Mouse (Mus musculus) embryonic facial prominence, embryonic 10.5 days (tissue): ENCODE measurements around the gene Wdr38. TPM values are rescaled to one million over a fixed set of nuclear protein-coding genes. Genes with fewer than 3 reads are reported as not detected.
"Not testable (repeated sequence)": the region's sequence is repeated elsewhere in the genome, so short reads cannot be mapped to it uniquely, and the experiment has no call there.

Experiments
- DNase-seq: peaks from one replicate; pipeline ENCODE4 v3.0.0-alpha.2; 2017; ENCODE audit warnings: low spot score
- H3K27ac ChIP-seq: fragments of 300-500 bp; sonication (generic); replicated peaks from 2 replicates; pipeline ENCODE4 v1.5.1; 2016; ENCODE audit warnings: mild to moderate bottlenecking
- H3K27me3 ChIP-seq: fragments of 300-500 bp; sonication (generic); replicated peaks from 2 replicates; pipeline ENCODE4 v1.6.1; 2016; ENCODE audit warnings: low read depth, mild to moderate bottlenecking; ENCODE audit not compliant: poor library complexity, severe bottlenecking
- H3K36me3 ChIP-seq: fragments of 300-500 bp; sonication (generic); replicated peaks from 2 replicates; pipeline ENCODE4 v1.6.1; 2016; ENCODE audit warnings: mild to moderate bottlenecking, moderate library complexity
- H3K4me1 ChIP-seq: fragments of 300-500 bp; sonication (generic); 2 replicates; pipeline ENCODE4 v1.6.1; 2016
- H3K4me3 ChIP-seq: fragments of 300-500 bp; sonication (generic); 2 replicates; pipeline ENCODE4 v1.5.1; 2016; ENCODE audit warnings: mild to moderate bottlenecking, moderate library complexity
- H3K9me3 ChIP-seq: fragments of 300-500 bp; sonication (generic); 2 replicates; pipeline ENCODE4 v1.6.1; 2016; ENCODE audit warnings: mild to moderate bottlenecking
- WGBS: fragments of 180-500 bp; shearing (Covaris S2); methylation state at CpG from one replicate; pipeline ENCODE4 v1.1.7; 2016; 5-methylcytosine and 5-hydroxymethylcytosine counted together
- polyA plus RNA-seq: library from polyadenylated mRNA; unstranded; fragments of >200 nt; fragmentation: Nextera tagmentation; extraction: Ambion mirVana; gene quantifications from 2 replicates; pipeline ENCODE4 v1.2.1, GENCODE M21; 2016

Gene Wdr38
- polyA plus RNA-seq, 1 experiment from 2014 or later, result 1.6 TPM

- WGBS, result 86% methylated on average over 4 of the region's 4 CpGs
- Histone ChIP-seq H3K27ac (no peak overlapping the region), H3K9me3 (no peaks in the 10 kb centered on the region), H3K27me3 (peaks cover 9% of the 10 kb centered on the region), H3K4me3 (no peak overlapping the region), H3K4me1 (peaks cover 35% of the 10 kb centered on the region), H3K36me3 (peaks cover 52% of the 10 kb centered on the region)
- DNase-seq, result no peak
Observed at GRCm38 (mm10) chr2:39000587-39000919, 3.3 kb downstream of the Wdr38 start.

GRCm38 (mm10) chr2:39001866-39002265 is 4.6 kb downstream of the Wdr38 start:
- peaks cover 6% of the 10 kb centered on the region for H3K27me3 ChIP-seq
- H3K4me1 ChIP-seq, result peaks cover 48% of the 10 kb centered on the region
- H3K36me3 ChIP-seq, result peaks cover 52% of the 10 kb centered on the region
- WGBS, result 82% methylated on average over 3 of the region's 3 CpGs
- DNase-seq, result no peak
- H3K9me3 ChIP-seq, result no peaks in the 10 kb centered on the region
- H3K27ac ChIP-seq, result no peak overlapping the region
- H3K4me3 ChIP-seq, result no peak overlapping the region

DNA sequence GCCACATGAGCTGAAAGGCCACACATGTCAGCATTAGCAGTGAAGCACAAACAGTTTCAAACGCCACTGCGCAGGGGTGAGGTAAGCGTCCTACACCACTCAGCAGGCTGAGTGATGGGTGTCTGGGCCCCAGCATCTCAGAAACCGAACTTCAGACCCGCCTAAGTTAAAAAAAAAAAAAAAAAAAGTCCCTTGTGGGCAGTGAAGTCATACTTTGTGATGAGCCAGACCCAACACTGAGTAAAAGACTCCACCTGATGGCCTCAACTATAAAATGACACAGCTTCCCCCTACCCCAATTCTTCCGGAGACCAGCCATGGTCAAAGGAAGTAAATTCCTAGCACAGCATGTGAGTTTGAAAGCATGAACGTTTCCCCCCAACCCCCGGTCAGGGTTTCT is 5.8 kb downstream of the Wdr38 start:
- peaks cover 52% of the 10 kb centered on the region for H3K36me3 ChIP-seq
- peaks cover 44% of the 10 kb centered on the region for H3K4me1 ChIP-seq
- 61% methylated on average over 8 of the region's 8 CpGs for WGBS
- DNase-seq, result no peak
- H3K4me3 ChIP-seq, result peak overlapping the region; percentile 92
- H3K9me3 ChIP-seq, result no peaks in the 10 kb centered on the region
- H3K27ac ChIP-seq, result no peak overlapping the region
- no peaks in the 10 kb centered on the region for H3K27me3 ChIP-seq

DNA sequence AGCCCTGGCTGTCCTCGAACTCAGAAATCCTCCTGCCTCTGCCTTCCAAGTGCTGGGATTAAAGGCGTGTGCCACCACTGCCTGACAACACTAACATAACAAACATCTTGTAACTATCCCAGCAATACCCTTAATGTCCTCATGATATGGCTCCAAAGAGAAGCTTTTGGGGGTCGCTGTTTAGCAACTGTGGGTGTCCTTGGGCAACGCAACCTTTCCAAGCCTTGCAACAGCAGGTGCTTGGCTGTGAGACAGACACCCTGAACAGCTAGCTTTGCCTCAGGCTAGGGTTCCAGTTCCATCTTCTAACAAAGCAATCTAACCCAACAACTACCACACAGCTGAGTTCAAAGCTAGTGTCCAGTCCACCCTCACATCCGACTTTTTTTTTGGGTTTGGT is 6.2 kb downstream of the Wdr38 start:
- no peaks in the 10 kb centered on the region for H3K9me3 ChIP-seq
- peaks cover 52% of the 10 kb centered on the region for H3K36me3 ChIP-seq
- DNase-seq, result no peak
- H3K4me1 ChIP-seq, result peaks cover 42% of the 10 kb centered on the region
- H3K27ac ChIP-seq, result peak overlapping the region; percentile 97; the same call in 1 of the 2 replicates
- peak overlapping the region; percentile 92 for H3K4me3 ChIP-seq
- H3K27me3 ChIP-seq, result no peaks in the 10 kb centered on the region
- 70% methylated on average over 5 of the region's 5 CpGs for WGBS

- Histone ChIP-seq H3K27me3 (no peaks in the 10 kb centered on the region), H3K4me1 (peaks cover 50% of the 10 kb centered on the region)
- WGBS, result 2% methylated on average over 11 of the region's 11 CpGs
Observed at GRCm38 (mm10) chr2:39004372-39004771, 7.1 kb downstream of the Wdr38 start.

DNA sequence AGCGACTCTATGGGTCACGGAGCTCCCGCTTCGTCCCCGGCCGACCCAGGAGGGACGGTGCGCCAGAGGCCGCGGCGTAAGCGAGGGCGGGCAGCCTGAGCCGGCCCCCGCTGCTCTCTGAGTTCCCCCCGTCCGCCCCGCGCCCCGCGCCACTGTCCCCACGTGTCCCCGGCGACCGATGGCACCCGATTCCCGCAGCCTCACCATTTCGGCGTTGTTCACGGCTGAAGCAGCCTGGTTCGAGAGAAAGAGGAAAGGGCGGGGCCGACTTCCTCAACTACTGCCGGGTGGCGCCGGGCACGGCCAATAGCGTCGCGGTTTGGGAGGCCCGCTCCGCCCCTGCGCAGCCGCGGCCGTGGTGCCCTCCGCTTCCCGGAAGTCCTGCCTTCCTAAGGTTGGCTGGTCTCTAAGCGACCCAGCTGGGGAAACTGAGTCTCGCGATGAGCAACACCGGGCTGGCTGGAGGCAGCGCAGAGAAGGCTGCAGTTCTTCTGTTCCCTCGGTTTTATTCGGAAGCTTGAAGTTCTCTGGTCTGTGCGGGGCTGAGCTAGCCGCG is 7.7 kb downstream of the Wdr38 start, which contains the start of gene Arpc5l:
Gene Arpc5l, plus strand, starts transcription at position 469 of the 556 bp plus-strand sequence.
- H3K4me1 ChIP-seq, result peaks cover 55% of the 10 kb centered on the region
- H3K27ac ChIP-seq, result peak within 1 kb of the TSS; percentile 97
- under 1% methylated on average over 58 of the region's 58 CpGs for WGBS
- peaks cover 42% of the 10 kb centered on the region for H3K36me3 ChIP-seq
- H3K27me3 ChIP-seq, result no peaks in the 10 kb centered on the region
- peak within 1 kb of the TSS; percentile 92 for H3K4me3 ChIP-seq
- DNase-seq, result peak; percentile 94
- H3K9me3 ChIP-seq, result no peaks in the 10 kb centered on the region

More at GRCm38 (mm10) chr2:39004372-39004771, 7.1 kb downstream of the Wdr38 start:
- H3K4me3 ChIP-seq, result peak overlapping the region; percentile 92
- DNase-seq, result peak; percentile 42
- peaks cover 48% of the 10 kb centered on the region for H3K36me3 ChIP-seq
- no peaks in the 10 kb centered on the region for H3K9me3 ChIP-seq
- H3K27ac ChIP-seq, result peak overlapping the region; percentile 97

- H3K4me1 ChIP-seq, result peaks cover 55% of the 10 kb centered on the region
- peak within 1 kb of the TSS; percentile 92 for H3K4me3 ChIP-seq
- H3K27ac ChIP-seq, result peak within 1 kb of the TSS; percentile 97
- DNase-seq, result peak; percentile 52
- peaks cover 40% of the 10 kb centered on the region for H3K36me3 ChIP-seq
- H3K9me3 ChIP-seq, result no peaks in the 10 kb centered on the region
- no peaks in the 10 kb centered on the region for H3K27me3 ChIP-seq
- WGBS, result 11% methylated on average over 15 of the region's 15 CpGs
Observed at GRCm38 (mm10) chr2:39005574-39006079, 8.4 kb downstream of the Wdr38 start, which contains the start of gene Rpl35. Gene Rpl35 (minus strand): TSS chr2:39005624.

GRCm38 (mm10) chr2:39006149-39006730 is 9.0 kb downstream of the Wdr38 start:
- Histone ChIP-seq H3K9me3 (no peaks in the 10 kb centered on the region), H3K27ac (no peak overlapping the region), H3K27me3 (no peaks in the 10 kb centered on the region), H3K36me3 (peaks cover 37% of the 10 kb centered on the region), H3K4me3 (peak overlapping the region; percentile 92), H3K4me1 (peaks cover 55% of the 10 kb centered on the region)
- WGBS, result 91% methylated on average over 14 of the region's 14 CpGs
- no peak for DNase-seq

GRCm38 (mm10) chr2:39007865-39008264 is 10.6 kb downstream of the Wdr38 start:
- Histone ChIP-seq H3K4me1 (peaks cover 45% of the 10 kb centered on the region), H3K36me3 (peaks cover 37% of the 10 kb centered on the region), H3K27me3 (no peaks in the 10 kb centered on the region), H3K27ac (peak overlapping the region; percentile 90), H3K4me3 (peak overlapping the region; percentile 97), H3K9me3 (no peaks in the 10 kb centered on the region)
- DNase-seq, result peak; percentile 96
- under 1% methylated on average over 44 of the region's 44 CpGs for WGBS

DNA sequence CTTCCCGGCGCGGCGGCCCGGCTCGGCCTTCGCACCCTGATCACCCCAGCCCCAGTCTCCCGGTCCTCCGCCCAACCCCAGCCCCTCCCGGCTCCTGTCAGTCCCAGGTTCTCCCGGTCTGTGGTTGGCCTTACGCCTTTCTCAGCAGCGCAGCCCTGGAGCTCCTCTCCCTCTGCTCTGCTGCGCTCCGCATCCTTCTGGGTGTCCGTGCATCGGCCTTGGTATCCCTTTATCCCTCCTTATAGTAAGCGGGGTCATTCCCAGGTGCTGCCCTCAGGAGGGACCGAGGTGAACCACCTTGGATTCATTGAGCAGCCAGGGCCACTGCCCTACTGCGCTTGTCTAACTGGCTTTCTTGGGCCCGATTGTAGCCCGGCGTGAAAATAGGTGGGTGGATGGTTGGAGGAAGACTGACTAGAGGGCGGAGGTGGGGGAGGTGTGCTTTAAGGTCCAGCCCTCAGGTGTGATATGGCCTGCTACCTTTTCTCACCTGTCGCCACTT is 11.1 kb downstream of the Wdr38 start:
- Histone ChIP-seq H3K4me1 (peaks cover 40% of the 10 kb centered on the region), H3K27me3 (no peaks in the 10 kb centered on the region), H3K9me3 (no peaks in the 10 kb centered on the region), H3K4me3 (peak overlapping the region; percentile 97), H3K27ac (peak overlapping the region; percentile 90), H3K36me3 (peaks cover 37% of the 10 kb centered on the region)
- DNase-seq, result no peak
- WGBS, result under 1% methylated on average over 25 of the region's 25 CpGs

- peak overlapping the region; percentile 97 for H3K4me3 ChIP-seq
- no peaks in the 10 kb centered on the region for H3K27me3 ChIP-seq
- no peaks in the 10 kb centered on the region for H3K9me3 ChIP-seq
- WGBS, result 43% methylated on average over 3 of the region's 3 CpGs
- peaks cover 37% of the 10 kb centered on the region for H3K36me3 ChIP-seq
- peaks cover 34% of the 10 kb centered on the region for H3K4me1 ChIP-seq
- H3K27ac ChIP-seq, result peak overlapping the region; percentile 90
- DNase-seq, result peak; percentile 34
Observed at GRCm38 (mm10) chr2:39008954-39009365, 11.7 kb downstream of the Wdr38 start.

DNA sequence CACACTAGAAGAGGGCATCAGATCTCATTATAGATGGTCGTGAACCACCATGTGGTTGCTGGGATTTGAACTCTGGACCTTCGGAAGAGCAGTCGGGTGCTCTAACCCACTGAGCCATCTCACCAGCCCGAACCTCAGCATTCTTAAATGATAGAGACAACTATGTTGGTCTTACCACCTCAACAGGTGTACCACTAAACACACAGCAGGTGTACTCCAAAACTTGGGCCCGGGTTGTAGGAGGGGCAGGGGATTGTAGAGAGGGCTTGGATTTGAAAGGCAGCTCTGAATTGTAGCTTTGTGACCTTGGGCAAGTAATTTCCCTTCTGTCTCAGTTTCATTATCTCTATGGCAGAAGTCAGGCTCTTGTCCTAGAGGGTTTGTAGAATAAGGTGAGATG is 12.9 kb downstream of the Wdr38 start:
- peaks cover 32% of the 10 kb centered on the region for H3K4me1 ChIP-seq
- H3K27me3 ChIP-seq, DNase-seq, H3K9me3 ChIP-seq, H3K27ac ChIP-seq, H3K4me3 ChIP-seq: not testable (repeated sequence)
- 97% methylated on average over 5 of the region's 5 CpGs for WGBS
- peaks cover 47% of the 10 kb centered on the region for H3K36me3 ChIP-seq

DNA sequence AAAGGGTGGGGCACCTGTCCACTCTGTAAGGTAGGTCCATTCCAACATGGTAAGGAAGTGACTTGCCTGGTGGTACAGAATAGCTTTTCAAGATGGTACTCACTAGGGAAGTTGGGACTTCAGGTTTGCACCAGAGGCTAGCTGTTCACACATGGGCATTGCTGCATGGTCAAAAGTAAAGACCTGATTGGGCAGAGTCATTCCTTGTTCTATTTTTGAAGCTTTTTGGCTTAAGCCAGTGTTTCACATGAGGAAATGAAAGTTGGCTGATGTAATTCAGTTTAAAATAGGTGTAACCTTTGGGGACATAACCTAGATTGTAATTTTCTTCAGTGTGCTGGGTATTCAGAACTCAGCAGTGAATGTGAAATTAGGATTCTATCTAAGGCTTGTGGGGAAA is 14.0 kb downstream of the Wdr38 start:
- no peak for DNase-seq
- Histone ChIP-seq H3K9me3 (no peaks in the 10 kb centered on the region), H3K36me3 (peaks cover 58% of the 10 kb centered on the region), H3K4me3 (no peak overlapping the region), H3K27ac (no peak overlapping the region), H3K4me1 (peaks cover 25% of the 10 kb centered on the region), H3K27me3 (no peaks in the 10 kb centered on the region)
